Mouse (Mus musculus) ovary, postnatal 10 days (tissue): ENCODE results near the gene Ndufaf7.

Source experiments
- DNase-seq: peaks from one replicate; pipeline ENCODE4 v3.0.0; 2022; ENCODE audit warnings: low spot score

The Ndufaf7 gene

DNA sequence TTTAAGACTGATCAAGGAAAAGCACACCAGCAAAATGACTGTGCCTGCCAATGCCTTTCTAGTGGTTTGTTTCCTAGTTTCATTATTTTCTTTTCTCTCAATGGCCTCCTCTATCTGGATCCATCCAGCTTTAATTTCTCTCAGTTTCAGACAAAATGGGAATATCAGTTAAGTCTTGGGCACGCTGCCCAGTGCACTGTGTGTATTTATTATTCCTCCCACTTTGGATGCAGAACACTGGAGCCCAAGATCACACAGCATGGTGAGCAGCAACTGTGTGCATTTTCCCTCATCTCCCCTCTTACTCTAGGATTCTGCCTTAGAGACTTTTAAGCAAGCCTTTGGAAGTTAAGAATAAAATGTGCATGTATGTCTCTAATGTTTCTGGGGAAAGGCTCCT, 27.5 kb downstream of the Ndufaf7 start:
- no peak for DNase-seq

DNA sequence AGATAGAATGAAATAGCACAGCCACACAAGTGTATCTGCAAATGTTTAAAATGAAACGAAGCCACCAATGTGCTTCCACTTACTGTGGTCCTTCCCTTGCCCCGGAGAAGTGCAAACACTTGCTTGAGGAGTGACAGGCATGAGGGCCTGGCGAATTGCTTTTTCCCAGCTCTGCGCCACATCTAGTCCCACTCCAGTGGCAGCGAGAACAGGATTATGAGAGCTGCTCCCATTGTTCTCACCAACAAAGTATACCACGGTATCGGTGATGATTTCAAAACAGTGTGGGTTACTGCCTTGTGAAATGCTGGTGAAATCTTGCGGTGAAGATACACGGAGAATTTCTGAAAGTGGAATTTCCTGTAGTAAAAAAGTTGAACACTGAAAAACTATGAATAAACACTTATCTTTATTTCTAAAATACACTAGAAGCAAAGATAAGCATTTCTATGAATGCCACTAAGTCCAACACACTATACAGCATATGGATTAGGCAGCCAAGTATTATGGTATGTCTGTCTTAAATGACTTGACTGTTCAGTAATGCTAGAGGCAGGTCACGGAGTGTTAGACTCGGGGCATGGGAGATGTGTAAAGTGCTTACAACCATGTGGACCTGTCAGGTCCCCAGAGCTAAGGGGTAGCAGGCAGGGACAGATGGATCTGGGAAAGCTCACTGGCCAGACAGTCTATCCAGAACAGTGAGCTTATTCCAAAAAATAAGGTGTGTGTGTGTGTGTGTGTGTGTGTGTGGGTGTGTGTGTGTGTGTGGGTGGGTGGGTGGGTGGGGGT, 29.4 kb downstream of the Ndufaf7 start:
- DNase-seq = no peak

DNA sequence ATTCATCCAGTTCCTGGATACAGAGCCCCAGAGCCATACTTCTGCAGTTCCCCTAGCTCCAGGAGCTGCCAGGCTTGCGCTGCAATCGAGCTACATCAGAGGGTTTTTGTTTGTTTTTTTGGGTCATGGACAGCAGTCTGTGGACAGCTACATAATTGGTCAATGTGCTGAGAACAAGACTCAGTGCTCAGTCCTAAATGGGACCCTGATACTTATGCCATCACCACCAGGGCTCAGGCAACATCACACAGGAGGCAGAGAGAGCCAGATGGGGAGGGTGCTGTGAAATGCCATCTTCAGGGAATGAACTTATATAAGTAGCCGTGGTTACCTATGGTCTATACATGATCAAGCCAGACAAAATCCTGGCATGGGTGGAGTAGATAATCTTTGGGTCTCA, 31.6 kb downstream of the Ndufaf7 start:
- DNase-seq = no peak

DNA sequence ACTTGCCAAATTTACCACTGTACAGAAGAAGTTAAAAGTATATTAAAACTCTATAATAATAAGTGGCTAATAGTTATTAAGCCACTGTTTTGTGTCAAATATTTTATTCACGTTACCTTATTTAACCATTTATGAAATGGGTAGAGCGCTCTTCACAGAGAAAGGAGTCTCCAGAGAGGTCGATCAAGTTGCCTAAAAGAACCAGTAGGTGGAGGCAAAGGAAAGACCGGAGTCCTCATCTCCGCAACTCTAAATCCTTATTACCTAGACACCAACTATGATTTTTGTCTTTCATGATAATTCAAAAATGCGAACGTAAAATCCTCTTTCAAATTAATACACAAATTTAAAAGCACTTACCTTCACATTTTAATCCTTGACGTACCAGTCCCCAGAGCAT, 46.2 kb downstream of the Ndufaf7 start:
- DNase-seq = no peak

DNA sequence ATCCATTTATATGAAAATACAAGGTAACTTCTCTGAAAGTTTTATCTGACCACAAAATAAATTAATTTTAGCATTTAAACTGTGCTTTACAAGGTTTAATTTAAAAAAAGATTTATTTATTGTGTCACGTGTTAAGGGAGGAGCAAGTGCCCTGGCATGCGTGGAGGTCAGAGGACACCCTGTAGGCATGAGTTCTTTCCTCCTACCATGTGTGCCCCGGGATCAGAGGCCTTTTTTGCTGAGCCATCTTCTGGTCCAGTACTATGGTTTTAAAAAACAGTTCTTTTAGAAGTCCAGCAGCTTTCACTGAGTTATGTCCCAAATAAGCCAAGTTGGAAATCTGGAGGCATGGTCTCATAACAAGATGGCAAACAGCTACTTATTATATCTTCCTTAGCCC, 46.8 kb downstream of the Ndufaf7 start:
- DNase-seq = no peak

DNA sequence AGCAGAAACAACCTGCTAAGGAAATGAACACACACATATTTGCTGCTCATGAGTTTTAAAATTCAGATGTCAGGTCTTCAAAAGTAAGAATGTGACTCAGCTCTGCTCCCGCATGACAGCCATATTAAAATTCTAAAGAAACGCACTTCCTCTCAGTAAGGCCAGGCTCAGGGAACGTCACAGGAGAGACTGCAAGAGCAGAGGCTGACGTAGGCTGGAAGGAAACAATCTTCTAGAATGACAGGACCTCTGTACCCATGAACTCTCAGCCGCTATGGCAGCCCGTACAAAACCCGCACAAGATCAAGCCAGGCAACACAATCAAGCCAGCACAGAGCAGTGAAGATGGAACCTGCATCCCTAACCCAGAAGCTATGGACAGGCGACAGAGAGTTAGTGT, 52.1 kb downstream of the Ndufaf7 start:
- no peak for DNase-seq

DNA sequence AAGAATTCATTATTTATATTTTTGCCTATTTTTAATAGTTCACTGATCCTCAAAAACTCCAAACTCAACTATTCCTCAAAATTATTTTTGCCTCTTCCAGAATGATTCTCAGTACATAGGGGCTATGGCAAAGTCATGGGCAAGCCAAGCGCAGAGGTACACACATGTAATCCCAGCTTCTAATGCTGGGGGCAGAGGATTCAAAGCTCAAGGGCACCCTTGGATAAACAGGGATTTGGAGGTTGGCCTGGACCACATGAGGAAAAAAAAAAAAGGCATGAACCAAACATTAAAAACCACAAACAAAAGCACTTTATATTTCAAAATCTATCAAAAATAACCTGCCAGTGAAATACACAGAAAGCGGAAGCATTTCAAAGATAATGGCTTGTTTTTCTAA, 54.6 kb downstream of the Ndufaf7 start:
- no peak for DNase-seq

DNA sequence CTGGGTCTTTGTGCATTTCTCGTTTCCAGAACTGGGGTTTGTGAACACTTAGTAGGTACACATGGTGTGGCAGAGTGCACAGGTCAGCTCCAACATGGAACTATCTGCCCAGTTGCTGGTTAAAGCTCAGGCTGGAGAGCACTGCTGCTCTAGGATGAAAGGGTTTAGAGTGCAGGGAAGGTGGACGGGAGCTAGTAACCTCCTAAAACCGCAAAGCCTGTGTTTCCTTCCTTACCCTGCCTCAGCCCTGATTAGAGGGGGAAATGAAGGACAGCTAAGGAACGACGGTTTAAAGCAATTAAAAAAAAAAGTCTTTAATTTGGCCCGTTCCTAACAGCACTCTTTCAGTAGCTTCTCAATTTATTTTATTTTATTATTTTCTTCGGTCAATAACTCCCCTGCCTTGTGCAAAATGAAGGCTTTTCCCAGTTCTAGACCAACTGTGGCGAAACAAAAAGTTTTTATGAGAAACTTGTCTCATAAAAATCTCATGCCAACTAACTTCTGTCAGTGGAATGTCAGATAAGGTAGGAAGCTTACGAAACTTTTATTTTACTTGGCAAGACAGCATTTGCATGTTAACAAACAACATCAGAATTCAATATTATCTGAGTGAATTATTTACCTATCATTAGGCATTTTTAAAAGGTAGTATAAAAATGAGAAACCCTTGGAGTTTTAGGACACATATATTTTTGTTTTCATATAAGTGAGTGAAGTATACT, 55.5 kb downstream of the Ndufaf7 start:
- no peak for DNase-seq

DNA sequence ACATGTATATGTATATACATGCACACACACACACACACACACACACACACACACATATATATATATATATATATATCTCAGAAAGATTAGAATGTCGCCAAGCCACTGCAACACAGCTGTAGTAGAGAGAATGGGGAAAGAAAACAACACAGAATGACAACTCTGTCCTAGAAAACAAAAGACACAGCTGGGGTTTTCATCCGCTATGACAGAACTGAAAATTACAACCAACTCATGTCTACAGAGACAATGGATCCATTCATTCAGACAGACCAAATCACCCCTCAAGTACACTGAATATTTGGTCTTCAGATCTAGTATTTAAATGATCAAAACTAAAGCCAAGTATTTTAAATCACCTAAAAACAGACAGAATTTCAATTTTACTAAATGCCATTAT, 56.7 kb downstream of the Ndufaf7 start:
- no peak for DNase-seq

DNA sequence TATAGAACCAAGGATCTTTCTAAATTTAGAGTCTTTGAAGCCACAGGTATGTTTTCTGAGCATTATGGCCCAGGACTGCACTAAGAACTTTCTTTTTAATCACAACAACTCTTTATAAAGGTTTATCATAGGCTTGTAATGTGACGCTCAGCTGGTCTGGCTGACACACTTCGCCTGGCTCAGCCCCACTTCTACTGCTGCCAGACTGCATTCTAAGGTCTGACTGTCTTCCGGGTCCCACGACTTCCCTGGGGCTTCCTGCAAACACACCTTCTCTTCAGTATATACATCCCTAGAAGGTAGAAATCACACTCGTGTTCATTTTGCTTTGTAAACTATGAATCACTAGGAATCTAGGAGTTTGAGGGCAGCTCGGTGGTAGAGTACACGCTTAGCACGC, 57.4 kb downstream of the Ndufaf7 start:
- DNase-seq = no peak

DNA sequence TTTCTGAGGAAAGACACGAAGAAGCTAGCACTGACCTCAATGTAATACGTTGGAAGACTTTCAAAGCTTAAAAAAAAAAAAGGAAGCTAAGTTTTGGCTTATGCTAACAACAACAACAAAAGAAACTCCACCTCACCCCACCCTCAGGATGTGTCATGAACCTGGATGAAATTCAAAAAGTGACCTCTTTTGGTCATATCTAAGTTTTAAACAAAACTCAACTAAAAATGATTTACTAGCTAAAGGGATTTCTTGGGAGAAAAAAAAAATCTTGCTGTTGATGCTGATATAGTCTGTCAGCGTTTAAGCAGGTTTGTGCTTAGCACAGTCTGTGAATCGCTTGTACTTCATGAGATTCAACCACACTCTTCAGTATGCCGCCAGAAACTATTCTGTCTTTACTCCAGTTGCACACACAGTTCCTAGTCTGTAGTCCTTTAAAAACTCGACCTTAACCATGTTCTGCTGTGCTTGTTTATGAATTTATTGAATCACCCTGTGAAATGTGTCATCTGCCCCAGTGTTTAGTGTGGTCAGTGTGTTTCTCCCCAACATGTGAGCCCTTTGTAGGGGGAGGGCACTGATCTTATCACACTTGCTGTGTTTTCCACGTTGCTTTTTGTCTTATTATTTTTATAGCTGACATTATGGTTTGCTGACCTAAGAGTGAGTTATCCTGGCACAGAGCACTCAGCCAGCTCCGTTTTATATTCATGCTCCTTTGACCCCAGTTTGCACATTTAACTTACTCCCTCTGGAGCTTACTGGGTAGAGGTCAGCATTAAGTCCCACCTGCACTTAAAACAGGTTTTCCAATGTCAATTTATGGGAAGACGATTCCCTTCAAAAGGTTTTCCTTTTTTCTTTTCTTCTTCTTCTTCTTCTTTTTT, 58.2 kb downstream of the Ndufaf7 start:
- DNase-seq = no peak
